Mouse (Mus musculus) intestine, postnatal 0 days (tissue): ENCODE measurements around the gene Pinlyp. TPM values are rescaled to one million over a fixed set of nuclear protein-coding genes. Genes with fewer than 3 reads are reported as not detected.

ENCODE experiments used
- ATAC-seq: fragments of 200-750 bp; cut with Nextera tagmentation; 2 replicates; pipeline ENCODE4 v1.8.0; 2017; ENCODE audit warnings: mild to moderate bottlenecking, moderate TSS enrichment, moderate library complexity
- H3K27ac ChIP-seq: fragments of 300-500 bp; sonication (generic); 2 replicates; pipeline ENCODE4 v1.5.1; 2014; ENCODE audit warnings: mild to moderate bottlenecking, low read depth, low read length, moderate library complexity
- H3K27me3 ChIP-seq: fragments of 300-500 bp; sonication (generic); replicated peaks from 2 replicates; pipeline ENCODE4 v1.6.1; 2014; ENCODE audit warnings: low read length, mixed read lengths; ENCODE audit not compliant: control insufficient read depth, insufficient read depth
- H3K36me3 ChIP-seq: fragments of 300-500 bp; sonication (generic); 2 replicates; pipeline ENCODE4 v1.6.1; 2014; ENCODE audit warnings: mild to moderate bottlenecking, moderate library complexity; ENCODE audit not compliant: control insufficient read depth, insufficient read depth
- H3K4me1 ChIP-seq: fragments of 300-500 bp; sonication (generic); replicated peaks from 2 replicates; pipeline ENCODE4 v1.6.1; 2014; ENCODE audit warnings: antibody characterized with exemption, low read length, mixed read lengths; ENCODE audit not compliant: control insufficient read depth, insufficient read depth
- H3K4me2 ChIP-seq: fragments of 300-500 bp; sonication (generic); replicated peaks from 2 replicates; pipeline ENCODE4 v1.6.1; 2014; ENCODE audit warnings: low read depth, mild to moderate bottlenecking, moderate library complexity
- H3K4me3 ChIP-seq: fragments of 300-500 bp; sonication (generic); 2 replicates; pipeline ENCODE4 v1.5.1; 2014; ENCODE audit warnings: low read depth, low read length
- H3K9ac ChIP-seq: fragments of 300-500 bp; sonication (generic); 2 replicates; pipeline ENCODE4 v1.6.1; 2014; ENCODE audit warnings: mild to moderate bottlenecking, low read depth, low read length
- H3K9me3 ChIP-seq: fragments of 300-500 bp; sonication (generic); 2 replicates; pipeline ENCODE4 v1.6.1; 2016; ENCODE audit warnings: mixed run types; ENCODE audit not compliant: control insufficient read depth
- CTCF ChIP-seq: sonication (generic); IDR thresholded peaks from 2 replicates; pipeline ENCODE4 v1.5.1; 2016; ENCODE audit warnings: low read depth, mild to moderate bottlenecking, control low read depth, antibody characterized with exemption, moderate library complexity
- WGBS: fragments of 180-500 bp; shearing (Covaris S2); extraction: QIAGEN DNeasy Blood & Tissue Kit; methylation state at CpG from one replicate; pipeline ENCODE4 v1.1.7; 2014; 5-methylcytosine and 5-hydroxymethylcytosine counted together
- polyA plus RNA-seq: library from polyadenylated mRNA; unstranded; fragments of >200 nt; fragmentation: Nextera tagmentation; extraction: Ambion mirVana; gene quantifications from 2 replicates; pipeline ENCODE4 v1.2.1, GENCODE M21; 2015

The Pinlyp gene
- polyA plus RNA-seq, 1 experiment from 2014 or later = not detected

- Histone ChIP-seq H3K4me2 (peak overlapping the region; percentile 85), H3K9me3 (no peaks in the 10 kb centered on the region), H3K27me3 (no peaks in the 10 kb centered on the region), H3K27ac (peak overlapping the region; percentile 30; the same call in 1 of the 2 replicates), H3K9ac (peak overlapping the region; percentile 77), H3K4me3 (peak overlapping the region; percentile 92), H3K4me1 (0 out of 2 replicates have a peak, but pooled peaks cover 3% of the 10 kb centered on the region), H3K36me3 (peaks cover 7% of the 10 kb centered on the region; the same call in 1 of the 2 replicates)
- no peak for TF ChIP-seq CTCF
- WGBS = 19% methylated on average over 13 of the region's 13 CpGs
- no peak for ATAC-seq
Observed at GRCm38 (mm10) chr7:24547534-24548036, 1.7 kb upstream of the Pinlyp start.

GRCm38 (mm10) chr7:24546634-24547389 is 894 bp upstream of the Pinlyp start:
- Histone ChIP-seq H3K4me2 (peak overlapping the region; percentile 85), H3K4me1 (0 out of 2 replicates have a peak, but pooled peaks cover 3% of the 10 kb centered on the region), H3K27ac (peak overlapping the region; percentile 30), H3K9me3 (no peaks in the 10 kb centered on the region), H3K27me3 (no peaks in the 10 kb centered on the region), H3K36me3 (no peaks in the 10 kb centered on the region; the same call in 1 of the 2 replicates), H3K9ac (peak overlapping the region; percentile 77), H3K4me3 (peak overlapping the region; percentile 92)
- ATAC-seq = peak; percentile 100
- under 1% methylated on average over 57 of the region's 57 CpGs for WGBS
- TF ChIP-seq CTCF = no peak

DNA sequence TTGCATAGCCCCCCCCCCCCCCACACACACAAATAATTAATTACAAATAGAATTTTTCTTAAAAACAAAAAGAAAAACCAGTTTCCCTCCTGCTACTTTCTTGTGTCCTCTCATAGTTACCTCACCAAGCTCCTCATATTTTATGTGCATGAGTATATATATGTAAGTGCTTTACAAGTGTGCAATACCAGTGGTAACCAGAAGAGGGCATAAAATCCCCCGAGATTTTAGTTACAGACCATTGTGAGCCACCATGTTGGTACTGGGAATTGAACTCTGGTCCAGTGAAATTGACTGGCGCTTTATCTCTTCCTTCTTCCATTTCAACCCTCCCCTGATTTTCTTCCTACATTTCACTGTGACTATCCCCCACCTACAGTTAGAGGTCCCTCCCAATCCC is 1.4 kb downstream of the Pinlyp start:
- H3K27me3 ChIP-seq = no peaks in the 10 kb centered on the region
- H3K9me3 ChIP-seq = no peaks in the 10 kb centered on the region
- 89% methylated on average over 2 of the region's 2 CpGs for WGBS
- no peak for ATAC-seq
- no peak overlapping the region for H3K27ac ChIP-seq
- H3K4me1 ChIP-seq = 0 out of 2 replicates have a peak, but pooled peaks cover 3% of the 10 kb centered on the region
- TF ChIP-seq CTCF = peak; percentile 36
- no peak overlapping the region for H3K9ac ChIP-seq
- H3K4me2 ChIP-seq = no peak overlapping the region
- no peak overlapping the region for H3K4me3 ChIP-seq
- H3K36me3 ChIP-seq = no peaks in the 10 kb centered on the region

- Histone ChIP-seq H3K27me3 (no peaks in the 10 kb centered on the region), H3K9me3 (no peaks in the 10 kb centered on the region), H3K27ac (no peak overlapping the region), H3K4me1 (no peaks in the 10 kb centered on the region), H3K36me3 (peaks cover 11% of the 10 kb centered on the region; the same call in 1 of the 2 replicates), H3K4me3 (no peak overlapping the region), H3K9ac (no peak overlapping the region), H3K4me2 (no peak overlapping the region)
- TF ChIP-seq CTCF = no peak
- ATAC-seq = no peak
- 89% methylated on average over 4 of the region's 4 CpGs for WGBS
Observed at GRCm38 (mm10) chr7:24539686-24540085, 6.2 kb downstream of the Pinlyp start.

GRCm38 (mm10) chr7:24538701-24539100 is 7.2 kb downstream of the Pinlyp start:
- Histone ChIP-seq H3K27me3 (no peaks in the 10 kb centered on the region), H3K4me1 (no peaks in the 10 kb centered on the region), H3K9ac (no peak overlapping the region), H3K36me3 (peaks cover 20% of the 10 kb centered on the region; the same call in 1 of the 2 replicates), H3K9me3 (no peaks in the 10 kb centered on the region), H3K4me2 (no peak overlapping the region), H3K4me3 (no peak overlapping the region), H3K27ac (no peak overlapping the region)
- TF ChIP-seq CTCF = no peak
- no peak for ATAC-seq
- 71% methylated on average over 5 of the region's 5 CpGs for WGBS

- H3K4me3 ChIP-seq = no peak overlapping the region
- no peaks in the 10 kb centered on the region for H3K9me3 ChIP-seq
- ATAC-seq = no peak
- no peak overlapping the region for H3K27ac ChIP-seq
- peaks cover 26% of the 10 kb centered on the region for H3K36me3 ChIP-seq
- no peak overlapping the region for H3K4me2 ChIP-seq
- WGBS = 42% methylated on average over 5 of the region's 5 CpGs
- no peaks in the 10 kb centered on the region for H3K27me3 ChIP-seq
- no peaks in the 10 kb centered on the region for H3K4me1 ChIP-seq
- TF ChIP-seq CTCF = 0 out of 2 replicates have a peak, but pooled peaks have one; percentile 19
- no peak overlapping the region for H3K9ac ChIP-seq
Observed at GRCm38 (mm10) chr7:24538154-24538553, 7.8 kb downstream of the Pinlyp start.
